Mouse (Mus musculus) lung, postnatal 0 days (tissue): ENCODE results near the gene Fbxo41.

ENCODE experiments used
- CTCF ChIP-seq: IDR thresholded peaks from 2 replicates; pipeline ENCODE4 v1.5.1; 2016; ENCODE audit warnings: antibody characterized with exemption, mild to moderate bottlenecking
- EP300 ChIP-seq: IDR thresholded peaks from 2 replicates; pipeline ENCODE4 v1.6.1; 2016; ENCODE audit warnings: antibody characterized with exemption, mild to moderate bottlenecking, control low read depth

- TF ChIP-seq CTCF (no peak), EP300 (no peak)
Measured at GRCm38 (mm10) chr6:85471962-85472361, 30.8 kb downstream of the Fbxo41 start.
